Mouse (Mus musculus) heart, adult 2 months (tissue): Measurements from ENCODE around the gene Zcchc3.

ENCODE experiments used
- CTCF ChIP-seq: fragments of 200-600 bp; IDR thresholded peaks from 2 replicates; pipeline ENCODE4 v1.8.1; 2022; ENCODE audit warnings: antibody characterized with exemption, mild to moderate bottlenecking, moderate library complexity
- EP300 ChIP-seq: fragments of 200-500 bp; IDR thresholded peaks from 2 replicates; pipeline ENCODE4 v1.6.1; 2011; ENCODE audit warnings: low read depth, low read length, control low read depth; ENCODE audit not compliant: insufficient read depth
- POLR2A ChIP-seq: fragments of 200-500 bp; IDR thresholded peaks from 2 replicates; pipeline ENCODE4 v1.6.1; 2011; ENCODE audit warnings: mild to moderate bottlenecking, low read depth, low read length, control low read depth; ENCODE audit not compliant: insufficient read depth

DNA sequence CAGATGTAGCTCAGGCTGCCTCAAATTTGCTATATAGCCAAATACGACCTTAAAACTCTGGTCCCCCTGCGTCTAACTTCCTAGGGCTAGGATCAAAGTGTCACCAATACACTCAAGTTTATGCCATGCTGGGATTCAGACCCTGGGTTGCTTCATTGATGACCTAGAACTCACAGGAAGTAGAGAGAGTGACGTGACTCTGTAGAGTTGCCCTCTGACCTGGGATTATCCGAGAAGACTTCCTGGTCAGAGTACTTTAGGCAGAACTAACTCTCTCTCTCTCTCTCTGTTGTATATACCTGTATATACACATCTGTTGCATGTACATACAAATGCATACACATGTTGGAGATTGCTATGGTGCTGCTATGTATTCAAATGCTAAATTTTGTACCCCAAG is 42.2 kb downstream of the Zcchc3 start:
- TF ChIP-seq CTCF (no peak), EP300 (no peak), POLR2A (no peak)
